Mouse (Mus musculus) macrophage (primary cell): ENCODE results near the gene Gdf7. TPM values are rescaled to one million over a fixed set of nuclear protein-coding genes. Genes with fewer than 3 reads are reported as not detected.

Experiments used
- H3K27ac ChIP-seq: fragments of 350-480 bp; formaldehyde crosslinking; 2 replicates; pipeline ENCODE4 v1.9.0; 2021
- H3K36me3 ChIP-seq: fragments of 350-480 bp; formaldehyde crosslinking; 2 replicates; pipeline ENCODE4 v1.9.0; 2021; ENCODE audit errors: inconsistent target
- H3K4me3 ChIP-seq: fragments of 350-480 bp; formaldehyde crosslinking; 2 replicates; pipeline ENCODE4 v1.9.0; 2021; ENCODE audit errors: inconsistent target
- H3K79me2 ChIP-seq: fragments of 350-480 bp; formaldehyde crosslinking; 2 replicates; pipeline ENCODE4 v1.9.0; 2021; ENCODE audit errors: inconsistent target
- WGBS: methylation state at CpG from one replicate; pipeline ENCODE4 v1.1.7; 2026; ENCODE audit warnings: inconsistent platforms; ENCODE audit not compliant: missing documents; 5-methylcytosine and 5-hydroxymethylcytosine counted together
- polyA plus RNA-seq: library from polyadenylated mRNA; stranded (reverse); fragments of 250-400 nt; gene quantifications from 3 replicates; pipeline ENCODE4 v1.2.4, GENCODE M21; 2018; ENCODE audit warnings: inconsistent platforms

Gene Gdf7
- polyA plus RNA-seq, 1 experiment from 2014 or later = not detected

DNA sequence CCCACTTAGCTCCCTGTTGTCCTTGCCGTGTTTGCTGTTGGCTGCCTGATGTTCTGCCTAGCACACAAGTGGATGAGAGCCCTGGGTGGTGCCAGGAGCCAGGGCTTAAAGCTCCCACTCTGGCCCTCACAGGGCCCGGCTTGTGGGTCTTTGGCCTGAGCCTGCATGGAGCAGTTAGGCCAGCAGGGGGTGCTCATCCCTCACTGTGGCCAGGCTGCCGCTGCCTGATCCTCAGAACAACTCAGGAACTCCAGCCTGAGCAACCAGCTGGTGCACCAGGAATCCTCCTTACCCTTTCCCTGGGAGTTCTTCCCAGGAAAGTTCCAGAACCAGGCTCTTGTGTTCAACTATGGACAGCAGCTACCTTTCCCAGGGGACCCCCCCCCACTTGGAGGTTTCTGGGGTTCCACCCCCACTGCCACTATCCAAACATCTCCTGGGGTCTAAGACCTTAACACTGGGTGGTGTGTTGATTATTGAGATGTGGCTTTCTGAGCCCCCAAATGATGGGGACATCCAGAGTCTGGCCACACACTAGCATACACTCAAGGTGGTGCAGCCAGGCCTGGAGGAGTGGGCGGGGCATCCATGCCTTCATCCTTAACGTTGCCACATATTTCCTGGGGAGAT lies 18.4 kb upstream of the Gdf7 start:
- WGBS = 40% methylated on average over 4 of the region's 5 CpGs
- Histone ChIP-seq H3K27ac (no peak overlapping the region), H3K36me3 (peaks cover 79% of the 10 kb centered on the region), H3K79me2 (peaks cover 24% of the 10 kb centered on the region), H3K4me3 (no peak overlapping the region)

- Histone ChIP-seq H3K27ac (no peak overlapping the region), H3K79me2 (peaks cover 43% of the 10 kb centered on the region), H3K4me3 (no peak overlapping the region), H3K36me3 (peaks cover 43% of the 10 kb centered on the region)
- 88% methylated on average over 5 of the region's 5 CpGs for WGBS
Measured at GRCm38 (mm10) chr12:8316541-8316940, 14.8 kb upstream of the Gdf7 start.

DNA sequence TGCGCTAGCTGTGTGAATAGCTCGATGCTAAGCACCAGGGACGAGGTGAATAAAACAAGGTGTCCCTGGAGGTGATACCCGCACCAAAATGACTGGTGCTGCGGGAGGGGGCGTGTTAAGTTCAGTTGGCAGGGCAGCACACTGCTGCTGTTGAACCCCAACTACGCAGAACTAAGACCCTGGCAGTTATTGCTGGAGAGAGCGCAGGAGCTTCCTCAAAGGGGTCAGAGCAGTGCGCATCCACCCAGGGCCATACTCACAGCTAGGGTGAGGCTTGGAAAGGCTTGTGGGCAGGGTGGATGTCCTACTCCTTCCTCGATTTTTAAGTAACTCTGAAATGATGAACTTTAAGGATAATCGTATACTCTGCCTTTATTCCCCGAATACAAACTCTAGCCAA lies 12.0 kb upstream of the Gdf7 start:
- H3K79me2 ChIP-seq = peaks cover 43% of the 10 kb centered on the region
- H3K36me3 ChIP-seq = peaks cover 19% of the 10 kb centered on the region
- 24% methylated on average over 12 of the region's 12 CpGs for WGBS
- peak overlapping the region; percentile 82 for H3K27ac ChIP-seq
- peak overlapping the region; percentile 98 for H3K4me3 ChIP-seq

GRCm38 (mm10) chr12:8313270-8313771 lies 11.6 kb upstream of the Gdf7 start, which contains the start of gene Hs1bp3:
TSS of gene Hs1bp3 (plus strand) at chr12:8313432.
- Histone ChIP-seq H3K4me3 (peak within 1 kb of the TSS; percentile 98), H3K79me2 (peaks cover 43% of the 10 kb centered on the region), H3K27ac (peak within 1 kb of the TSS; percentile 82), H3K36me3 (peaks cover 14% of the 10 kb centered on the region)
- WGBS = 0% methylated on average over 38 of the region's 38 CpGs

GRCm38 (mm10) chr12:8312266-8312665 lies 10.5 kb upstream of the Gdf7 start:
- H3K79me2 ChIP-seq = peaks cover 38% of the 10 kb centered on the region
- no peak overlapping the region for H3K27ac ChIP-seq
- 88% methylated on average over 4 of the region's 4 CpGs for WGBS
- peaks cover 4% of the 10 kb centered on the region for H3K36me3 ChIP-seq
- no peak overlapping the region for H3K4me3 ChIP-seq

DNA sequence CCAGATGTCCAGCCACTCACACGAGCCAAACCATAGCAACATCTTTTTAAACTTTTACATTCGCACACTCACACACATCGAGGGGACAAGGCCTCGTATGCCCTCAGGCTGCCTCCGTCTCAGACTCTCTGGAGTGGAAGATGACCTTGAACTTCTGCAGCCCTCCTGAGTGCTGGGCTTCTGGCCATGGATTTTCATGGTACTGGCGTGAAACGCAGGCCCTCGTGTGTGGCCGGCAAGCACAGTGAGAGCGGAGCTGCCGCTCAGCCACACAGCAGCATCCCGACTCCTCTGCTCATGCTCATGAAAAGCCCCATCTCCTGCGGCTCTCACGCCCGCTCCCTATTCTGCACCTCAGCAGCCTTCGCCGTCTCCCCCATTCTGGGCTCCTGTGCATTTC lies 9.2 kb upstream of the Gdf7 start:
- Histone ChIP-seq H3K36me3 (no peaks in the 10 kb centered on the region), H3K27ac (no peak overlapping the region)
- WGBS = 73% methylated on average over 17 of the region's 17 CpGs

DNA sequence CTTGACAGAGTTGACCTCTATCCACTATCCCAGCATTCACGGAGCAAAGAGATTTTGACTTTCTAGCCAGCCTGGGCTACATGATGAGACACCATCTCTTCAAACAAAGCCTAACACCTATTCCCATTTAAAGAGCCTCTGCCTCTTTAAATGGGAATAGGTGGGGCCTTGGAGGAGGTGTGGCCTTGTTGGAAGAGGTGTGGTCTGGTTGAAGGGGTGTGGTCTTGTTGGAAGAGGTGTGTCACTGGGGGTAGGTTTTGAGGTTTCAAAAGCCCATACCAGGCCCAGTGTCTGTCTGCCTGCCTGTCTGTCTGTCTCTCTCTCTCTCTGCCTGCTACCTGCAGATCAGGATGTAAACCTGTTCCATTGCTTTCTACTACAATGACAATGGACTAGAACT lies 5.2 kb upstream of the Gdf7 start:
- Histone ChIP-seq H3K36me3 (no peaks in the 10 kb centered on the region), H3K4me3 (no peak overlapping the region), H3K79me2 (no peaks in the 10 kb centered on the region), H3K27ac (no peak overlapping the region)
- WGBS = 58% methylated on average over 1 of the region's 1 CpGs

More for the DNA sequence above, 9.2 kb upstream of the Gdf7 start:
- Histone ChIP-seq H3K4me3 (no peak overlapping the region), H3K79me2 (peaks cover 26% of the 10 kb centered on the region)

- 12% methylated on average over 5 of the region's 5 CpGs for WGBS
- Histone ChIP-seq H3K36me3 (no peaks in the 10 kb centered on the region), H3K4me3 (no peak overlapping the region), H3K79me2 (no peaks in the 10 kb centered on the region), H3K27ac (no peak overlapping the region)
Measured at GRCm38 (mm10) chr12:8306432-8306831, 4.7 kb upstream of the Gdf7 start.

- Histone ChIP-seq H3K79me2 (no peaks in the 10 kb centered on the region), H3K36me3 (no peaks in the 10 kb centered on the region), H3K27ac (no peak overlapping the region), H3K4me3 (no peak overlapping the region)
- WGBS = 56% methylated on average over 2 of the region's 2 CpGs
Measured at GRCm38 (mm10) chr12:8305258-8305657, 3.5 kb upstream of the Gdf7 start.

- H3K27ac ChIP-seq = no peak overlapping the region
- H3K36me3 ChIP-seq = no peaks in the 10 kb centered on the region
- 18% methylated on average over 44 of the region's 46 CpGs for WGBS
- no peaks in the 10 kb centered on the region for H3K79me2 ChIP-seq
- no peak overlapping the region for H3K4me3 ChIP-seq
Measured at GRCm38 (mm10) chr12:8301011-8301814, 541 bp downstream of the Gdf7 start.

DNA sequence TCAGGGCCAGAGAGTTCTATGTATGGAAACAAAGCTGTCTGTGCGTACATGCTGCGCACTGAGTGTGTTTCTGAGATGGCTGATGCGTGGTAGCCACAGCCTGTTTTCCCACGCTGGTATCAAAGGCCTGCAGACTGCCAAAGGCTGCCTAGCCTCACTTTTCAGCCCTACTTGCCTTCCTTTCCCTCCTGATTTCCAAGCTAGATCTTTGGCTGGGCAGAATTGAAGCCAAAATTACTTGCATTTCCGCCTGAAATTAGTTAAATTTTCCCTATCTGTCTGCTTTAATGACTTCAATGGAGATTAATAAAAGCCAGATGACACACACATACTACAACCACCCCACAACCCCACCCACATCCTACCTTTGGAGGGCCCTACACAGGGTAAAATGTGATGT lies 1.2 kb downstream of the Gdf7 start:
- WGBS = 84% methylated on average over 5 of the region's 5 CpGs
- H3K27ac ChIP-seq = no peak overlapping the region
- H3K79me2 ChIP-seq = no peaks in the 10 kb centered on the region
- no peaks in the 10 kb centered on the region for H3K36me3 ChIP-seq
- no peak overlapping the region for H3K4me3 ChIP-seq

DNA sequence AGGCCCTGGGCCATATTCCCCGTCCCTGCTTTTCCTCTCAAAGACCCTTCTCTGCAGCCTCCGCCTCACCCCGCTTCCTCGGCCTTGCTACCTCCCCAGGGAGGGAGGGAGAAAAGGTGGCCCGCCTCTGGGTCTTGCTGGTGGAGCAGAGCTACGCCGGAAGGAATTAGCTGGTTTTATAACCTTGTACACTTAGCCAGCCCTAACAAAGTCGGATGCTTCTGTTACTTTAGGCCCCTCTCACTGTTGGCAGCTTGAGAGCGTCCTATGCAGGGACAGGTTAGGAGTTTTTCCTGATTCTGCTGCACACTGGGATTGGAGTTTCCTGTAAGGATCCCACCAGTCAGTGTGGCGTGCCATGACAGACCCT lies 1.7 kb downstream of the Gdf7 start:
- Histone ChIP-seq H3K79me2 (no peaks in the 10 kb centered on the region), H3K4me3 (no peak overlapping the region), H3K27ac (no peak overlapping the region), H3K36me3 (no peaks in the 10 kb centered on the region)
- 52% methylated on average over 10 of the region's 10 CpGs for WGBS

- H3K27ac ChIP-seq = no peak overlapping the region
- H3K36me3 ChIP-seq = no peaks in the 10 kb centered on the region
- WGBS = 12% methylated on average over 34 of the region's 34 CpGs
- no peaks in the 10 kb centered on the region for H3K79me2 ChIP-seq
- no peak overlapping the region for H3K4me3 ChIP-seq
Measured at GRCm38 (mm10) chr12:8299143-8300110, 2.3 kb downstream of the Gdf7 start.

GRCm38 (mm10) chr12:8298361-8299142 lies 3.2 kb downstream of the Gdf7 start:
- 4% methylated on average over 84 of the region's 85 CpGs for WGBS
- Histone ChIP-seq H3K36me3 (no peaks in the 10 kb centered on the region), H3K27ac (no peak overlapping the region), H3K79me2 (no peaks in the 10 kb centered on the region), H3K4me3 (no peak overlapping the region)
